20 mouse cellular contexts compared by ENCODE assay signal in the genomic region with DNA sequence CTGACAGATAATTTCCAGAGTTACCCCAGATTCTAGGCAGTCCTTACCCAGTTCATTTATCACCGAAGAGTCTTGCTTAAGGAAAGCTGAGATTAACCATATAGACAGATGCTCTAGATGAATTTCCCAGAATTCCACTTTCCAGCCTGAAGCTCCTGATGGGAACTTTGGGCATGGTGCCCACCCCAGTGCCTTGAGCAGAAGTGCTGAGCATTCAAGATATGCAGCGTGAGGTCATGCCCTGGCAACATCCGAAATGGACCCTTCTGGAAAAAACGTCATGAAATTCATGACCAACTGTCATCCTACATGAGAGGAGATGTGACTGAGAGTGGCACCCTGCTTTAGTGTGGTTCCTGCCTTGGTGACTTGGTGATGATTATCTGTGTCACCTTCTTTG.
A peak's percentile ranks its signal among the peaks of the same experiment; 100 is the strongest.
DNase-seq lines count a peak whose midpoint lies in the region; ATAC-seq and TF ChIP-seq lines count a peak whose summit lies in the region.
"Had no signal": no experiment of that assay in that cellular context is flagged by ENCODE, and none has a peak within 500 bp of the region (broad histone marks: within the 10 kb centered on the region; RNA-seq: fewer than 3 reads in every experiment).

No protein-coding gene starts in this region.

- ATAC-seq in forebrain, embryonic 14.5 days = peak; percentile 20; the same call in 1 of the 2 replicates
- no peak for ATAC-seq in forebrain, embryonic 11.5 days (replicated peaks; ENCODE audit: low FRiP score)
- no peak for ATAC-seq in hindbrain, postnatal 0 days
- no peak for ATAC-seq in hindbrain, embryonic 11.5 days (ENCODE audit: low FRiP score)
- ATAC-seq: intestine, embryonic 16.5 days had no signal

- H3K36me3 ChIP-seq in forebrain, embryonic 14.5 days (ENCODE audit: control insufficient read depth, insufficient read depth, low read length) = no peaks in the 10 kb centered on the region
- H3K36me3 ChIP-seq in forebrain, embryonic 11.5 days (ENCODE audit: control insufficient read depth, insufficient read depth, low read length) = no peaks in the 10 kb centered on the region
- no peaks in the 10 kb centered on the region for H3K36me3 ChIP-seq in hindbrain, postnatal 0 days (ENCODE audit: insufficient read depth, low read length)
- no peaks in the 10 kb centered on the region for H3K36me3 ChIP-seq in hindbrain, embryonic 11.5 days (ENCODE audit: control insufficient read depth, insufficient read depth, low read length)
- H3K36me3 ChIP-seq: embryonic facial prominence, embryonic 15.5 days; heart, embryonic 10.5 days; hindbrain, embryonic 13.5 days had no signal

- peak; percentile 70 for DNase-seq in forebrain, embryonic 14.5 days (ENCODE audit: low spot score)
- no peak for DNase-seq in forebrain, embryonic 11.5 days (ENCODE audit: low spot score)
- peak; percentile 41 for DNase-seq in hindbrain, postnatal 0 days (ENCODE audit: low spot score)
- DNase-seq in hindbrain, embryonic 11.5 days (ENCODE audit: low spot score) = no peak
- DNase-seq in right cerebral cortex, postnatal 10 days (ENCODE audit: low spot score in 2 of 2) = peak; percentile 21 to 23
- DNase-seq in right cerebral cortex, adult 18-20 months = no peak
- DNase-seq: adrenal gland, adult 2 months; adrenal gland, postnatal 25 days; cerebellum, adult 9-10 months; embryo, embryonic 11 days; gastrocnemius, adult 2 months; gastrocnemius, postnatal 25 days; heart, postnatal 10 days; heart, postnatal 4 days; kidney, adult 8-10 months had no signal

- no peaks in the 10 kb centered on the region for H3K27me3 ChIP-seq in forebrain, embryonic 14.5 days (replicated peaks; ENCODE audit: control insufficient read depth, insufficient read depth, low read length)
- H3K27me3 ChIP-seq in forebrain, embryonic 11.5 days (ENCODE audit: control insufficient read depth, insufficient read depth, low read length) = no peaks in the 10 kb centered on the region; the same call in 1 of the 2 replicates
- H3K27me3 ChIP-seq in hindbrain, postnatal 0 days (ENCODE audit: insufficient read depth, low read length) = no peaks in the 10 kb centered on the region
- no peaks in the 10 kb centered on the region for H3K27me3 ChIP-seq in hindbrain, embryonic 11.5 days (ENCODE audit: control insufficient read depth, insufficient read depth, low read length)

- H3K9me3 ChIP-seq in forebrain, embryonic 14.5 days (replicated peaks; ENCODE audit: control insufficient read depth, low read length) = no peaks in the 10 kb centered on the region
- H3K9me3 ChIP-seq in forebrain, embryonic 11.5 days (ENCODE audit: control insufficient read depth, low read length) = no peaks in the 10 kb centered on the region
- no peaks in the 10 kb centered on the region for H3K9me3 ChIP-seq in hindbrain, postnatal 0 days (ENCODE audit: low read length)
- no peaks in the 10 kb centered on the region for H3K9me3 ChIP-seq in hindbrain, embryonic 11.5 days (ENCODE audit: control insufficient read depth, low read length)
- H3K9me3 ChIP-seq: embryonic facial prominence, embryonic 15.5 days; heart, embryonic 10.5 days; hindbrain, embryonic 13.5 days had no signal

- TF ChIP-seq CTCF in hindbrain, postnatal 0 days (IDR thresholded peaks at IDR 0.05; ENCODE audit: low read depth) = no peak

- H3K4me3 ChIP-seq in forebrain, embryonic 14.5 days (ENCODE audit: low read depth, low read length) = no peak overlapping the region
- H3K4me3 ChIP-seq in forebrain, embryonic 11.5 days (ENCODE audit: low read depth, low read length) = no peak overlapping the region
- no peak overlapping the region for H3K4me3 ChIP-seq in hindbrain, postnatal 0 days (ENCODE audit: low read length)
- no peak overlapping the region for H3K4me3 ChIP-seq in hindbrain, embryonic 11.5 days (ENCODE audit: low read depth, low read length)
- H3K4me3 ChIP-seq: embryonic facial prominence, embryonic 15.5 days; erythroblast, embryonic 14.5 days; gastrocnemius, adult 2 months; heart, embryonic 10.5 days; hindbrain, embryonic 13.5 days had no signal

- WGBS in forebrain, embryonic 14.5 days = 76% methylated on average over 4 of the region's 4 CpGs
- 88% methylated on average over 4 of the region's 4 CpGs for WGBS in forebrain, embryonic 11.5 days
- WGBS in hindbrain, postnatal 0 days = 72% methylated on average over 4 of the region's 4 CpGs
- WGBS in hindbrain, embryonic 11.5 days = 88% methylated on average over 4 of the region's 4 CpGs

- H3K9ac ChIP-seq in forebrain, embryonic 14.5 days (ENCODE audit: low read length) = no peak overlapping the region
- H3K9ac ChIP-seq in forebrain, embryonic 11.5 days (ENCODE audit: low read length) = no peak overlapping the region
- no peak overlapping the region for H3K9ac ChIP-seq in hindbrain, postnatal 0 days (replicated peaks; ENCODE audit: low read length)
- H3K9ac ChIP-seq in hindbrain, embryonic 11.5 days (ENCODE audit: low read depth, low read length) = no peak overlapping the region
- H3K9ac ChIP-seq: embryonic facial prominence, embryonic 15.5 days; hindbrain, embryonic 13.5 days had no signal

- H3K4me1 ChIP-seq in forebrain, embryonic 14.5 days (ENCODE audit: control insufficient read depth, insufficient read depth, low read length) = no peaks in the 10 kb centered on the region
- H3K4me1 ChIP-seq in forebrain, embryonic 11.5 days (replicated peaks; ENCODE audit: control insufficient read depth, insufficient read depth, low read length) = no peaks in the 10 kb centered on the region
- H3K4me1 ChIP-seq in hindbrain, postnatal 0 days (ENCODE audit: insufficient read depth, low read length) = no peaks in the 10 kb centered on the region
- no peaks in the 10 kb centered on the region for H3K4me1 ChIP-seq in hindbrain, embryonic 11.5 days (replicated peaks; ENCODE audit: control insufficient read depth, insufficient read depth, low read length)
- H3K4me1 ChIP-seq: embryonic facial prominence, embryonic 15.5 days; heart, embryonic 10.5 days; hindbrain, embryonic 13.5 days had no signal

- H3K27ac ChIP-seq in forebrain, embryonic 14.5 days (ENCODE audit: low read depth, low read length) = no peak overlapping the region
- no peak overlapping the region for H3K27ac ChIP-seq in forebrain, embryonic 11.5 days (ENCODE audit: low read depth, low read length)
- no peak overlapping the region for H3K27ac ChIP-seq in hindbrain, postnatal 0 days
- no peak overlapping the region for H3K27ac ChIP-seq in hindbrain, embryonic 11.5 days (ENCODE audit: low read depth, low read length)
- H3K27ac ChIP-seq: embryonic facial prominence, embryonic 15.5 days; gastrocnemius, adult 2 months; heart, embryonic 10.5 days; hindbrain, embryonic 13.5 days had no signal

- no peak overlapping the region for H3K4me2 ChIP-seq in forebrain, embryonic 14.5 days (ENCODE audit: low read length)
- no peak overlapping the region for H3K4me2 ChIP-seq in forebrain, embryonic 11.5 days (ENCODE audit: low read depth, low read length, severe bottlenecking)
- H3K4me2 ChIP-seq in hindbrain, postnatal 0 days (ENCODE audit: low read depth, low read length) = no peak overlapping the region
- H3K4me2 ChIP-seq in hindbrain, embryonic 11.5 days (replicated peaks; ENCODE audit: low read depth, low read length) = no peak overlapping the region
- H3K4me2 ChIP-seq: embryonic facial prominence, embryonic 15.5 days; hindbrain, embryonic 13.5 days had no signal

Comparison
In these comparisons a context has a peak if more than half of its experiments do, and no peak if none do; other contexts are left out.
1. DNase-seq: peak in forebrain, embryonic 14.5 days (single experiment), hindbrain, postnatal 0 days (single experiment) and right cerebral cortex, postnatal 10 days (2 of 2); none in forebrain, embryonic 11.5 days (single experiment), hindbrain, embryonic 11.5 days (single experiment) and right cerebral cortex, adult 18-20 months (single experiment).